ENCODE assay signal across 2 mouse cellular contexts in the genomic region with DNA sequence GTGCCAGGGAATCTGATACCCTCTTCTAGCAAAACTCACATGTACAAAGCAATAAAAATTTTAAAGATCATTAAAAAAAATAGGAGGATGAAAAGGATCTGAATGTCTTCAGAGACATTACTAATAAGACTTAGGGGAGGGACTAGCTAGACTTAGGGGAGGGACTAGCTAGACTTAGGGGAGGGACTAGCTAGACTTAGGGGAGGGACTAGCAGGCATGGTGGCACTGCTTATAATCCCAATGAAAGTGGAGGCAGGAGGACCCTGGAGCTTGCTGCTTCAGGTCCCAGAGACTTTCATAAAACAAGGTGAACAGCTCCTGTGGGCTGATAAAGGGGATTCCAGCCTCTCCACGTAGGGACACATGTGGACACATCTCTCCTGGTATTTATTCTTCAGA.
TF ChIP-seq lines count a peak whose summit lies in the region.

No protein-coding gene starts in this region.

TF ChIP-seq in CH12.LX, 34 proteins besides CTCF, POLR2A, EP300 and RAD21:
- no peak for TF ChIP-seq USF2 (conservative IDR thresholded peaks at IDR 0.05; ENCODE audit: low read depth, low read length)
- TF ChIP-seq NRF1 (IDR thresholded peaks at IDR 0.05; ENCODE audit: low read depth, low read length), result no peak
- TF ChIP-seq ETS1 (conservative IDR thresholded peaks at IDR 0.05; ENCODE audit: low read depth, low read length), result no peak
- no peak for TF ChIP-seq JUND (conservative IDR thresholded peaks at IDR 0.05; ENCODE audit: low read depth, low read length)
- TF ChIP-seq JUN (IDR thresholded peaks at IDR 0.05; ENCODE audit: insufficient read depth, low read depth, low read length), result no peak
- TF ChIP-seq ELF1 (IDR thresholded peaks at IDR 0.05; ENCODE audit: low read depth, low read length), result no peak
- TF ChIP-seq ZKSCAN1 (IDR thresholded peaks at IDR 0.05; ENCODE audit: borderline replicate concordance, low read depth, low read length), result no peak
- no peak for TF ChIP-seq MXI1 (IDR thresholded peaks at IDR 0.05; ENCODE audit: low read depth, low read length)

TF ChIP-seq in MEL, 35 proteins besides CTCF, POLR2A, EP300 and RAD21:
- TF ChIP-seq POLR2AphosphoS5 (IDR thresholded peaks at IDR 0.05; ENCODE audit: borderline replicate concordance, low read depth, low read length), result no peak
- TF ChIP-seq MAZ (IDR thresholded peaks at IDR 0.05; ENCODE audit: low read depth, low read length), result no peak
- TF ChIP-seq ZKSCAN1 (IDR thresholded peaks at IDR 0.05; ENCODE audit: low read depth, low read length), result no peak
- TF ChIP-seq ZC3H11A (IDR thresholded peaks at IDR 0.05; ENCODE audit: low read depth, low read length), result no peak
- TF ChIP-seq ETS1 (IDR thresholded peaks at IDR 0.05; ENCODE audit: low read depth, low read length), result no peak
- TF ChIP-seq MYB (IDR thresholded peaks at IDR 0.05; ENCODE audit: low read depth, low read length), result no peak
- TF ChIP-seq USF1 (IDR thresholded peaks at IDR 0.05; ENCODE audit: low read depth, low read length), result no peak
- no peak for TF ChIP-seq NRF1 (IDR thresholded peaks at IDR 0.05; ENCODE audit: insufficient read depth, low read depth, low read length, poor library complexity, severe bottlenecking)
- TF ChIP-seq GATA1 (IDR thresholded peaks at IDR 0.05; ENCODE audit: low read depth, low read length), result no peak
- TF ChIP-seq ZNF384 (IDR thresholded peaks at IDR 0.05; ENCODE audit: low read depth, low read length), result no peak
- no peak for TF ChIP-seq SMC3 (IDR thresholded peaks at IDR 0.05; ENCODE audit: low read depth, low read length)
- TF ChIP-seq ZMIZ1 (IDR thresholded peaks at IDR 0.05; ENCODE audit: low read depth, low read length), result no peak
- TF ChIP-seq HCFC1 (IDR thresholded peaks at IDR 0.05; ENCODE audit: low read depth, low read length), result no peak
- no peak for TF ChIP-seq TAL1 (IDR thresholded peaks at IDR 0.05; ENCODE audit: low read length)
